Mouse (Mus musculus) testis, adult 2 months (tissue): Measurements from ENCODE around the gene Myo5a.

ENCODE experiments used
- CTCF ChIP-seq: fragments of 200-500 bp; IDR thresholded peaks from 2 replicates; pipeline ENCODE4 v1.5.1; 2012; ENCODE audit warnings: low read depth, mild to moderate bottlenecking, inconsistent platforms, low read length, moderate library complexity; ENCODE audit not compliant: control insufficient read depth, insufficient read depth, insufficient replicate concordance
- POLR2A ChIP-seq: fragments of 200-500 bp; IDR thresholded peaks from 2 replicates; pipeline ENCODE4 v1.6.1; 2012; ENCODE audit warnings: low read depth, mild to moderate bottlenecking, inconsistent platforms, low read length, moderate library complexity; ENCODE audit not compliant: control insufficient read depth

DNA sequence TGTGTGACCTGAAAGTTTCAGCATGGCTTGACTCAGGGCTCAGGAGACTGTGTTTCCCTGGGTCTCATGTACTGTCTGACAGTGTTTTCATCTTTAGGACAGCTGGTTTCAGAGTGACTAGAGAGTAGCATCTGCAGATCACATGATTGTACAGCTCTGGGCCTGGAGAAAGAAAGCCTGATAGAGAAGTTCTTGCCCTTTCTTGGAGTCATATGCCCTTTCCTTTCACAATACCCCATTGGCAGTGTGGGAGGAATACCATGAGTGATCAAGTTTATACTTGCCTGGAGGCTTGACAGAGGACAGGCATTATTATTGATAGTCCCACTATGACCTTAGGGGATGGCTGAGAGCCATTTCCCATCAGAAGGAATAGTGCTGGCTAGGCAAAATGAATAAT is 6.4 kb downstream of the Myo5a start:
- TF ChIP-seq POLR2A: no peak
- no peak for TF ChIP-seq CTCF
